Mouse (Mus musculus): Measurements from ENCODE around the gene Ascc1.

Gene Ascc1

GRCm38 (mm10) chr10:60002673-60003212, at the start of gene Ascc1, which contains the start of gene Anapc16:
TSS of gene Ascc1 (plus strand) at chr10:60002805.
TSS of gene Anapc16 (minus strand) at chr10:60003135.
- peak; percentile 99 for DNase-seq (ENCODE audit: inconsistent ontology term)

- DNase-seq (ENCODE audit: inconsistent ontology term): no peak
Observed at GRCm38 (mm10) chr10:59953564-59954039, 49.0 kb upstream of the Ascc1 start.

GRCm38 (mm10) chr10:59956681-59957080, 45.9 kb upstream of the Ascc1 start:
- DNase-seq (ENCODE audit: inconsistent ontology term): no peak

- DNase-seq (ENCODE audit: inconsistent ontology term): no peak
Observed at GRCm38 (mm10) chr10:59957171-59958149, 45.1 kb upstream of the Ascc1 start.

GRCm38 (mm10) chr10:59958458-59958857, 44.1 kb upstream of the Ascc1 start:
- DNase-seq (ENCODE audit: inconsistent ontology term): no peak

- DNase-seq (ENCODE audit: inconsistent ontology term): no peak
Observed at GRCm38 (mm10) chr10:59959517-59959916, 43.1 kb upstream of the Ascc1 start.

GRCm38 (mm10) chr10:59963609-59964008, 39.0 kb upstream of the Ascc1 start:
- no peak for DNase-seq (ENCODE audit: inconsistent ontology term)

- no peak for DNase-seq (ENCODE audit: inconsistent ontology term)
Observed at GRCm38 (mm10) chr10:59964504-59965361, 37.9 kb upstream of the Ascc1 start.

- DNase-seq (ENCODE audit: inconsistent ontology term): no peak
Observed at GRCm38 (mm10) chr10:59965362-59965695, 37.3 kb upstream of the Ascc1 start.

- no peak for DNase-seq (ENCODE audit: inconsistent ontology term)
Observed at GRCm38 (mm10) chr10:59965788-59966187, 36.8 kb upstream of the Ascc1 start.

- no peak for DNase-seq (ENCODE audit: inconsistent ontology term)
Observed at GRCm38 (mm10) chr10:59966743-59967142, 35.9 kb upstream of the Ascc1 start.

GRCm38 (mm10) chr10:59967309-59967942, 35.2 kb upstream of the Ascc1 start:
- no peak for DNase-seq (ENCODE audit: inconsistent ontology term)

GRCm38 (mm10) chr10:59969821-59970449, 32.7 kb upstream of the Ascc1 start:
- no peak for DNase-seq (ENCODE audit: inconsistent ontology term)

GRCm38 (mm10) chr10:59970450-59971062, 32.0 kb upstream of the Ascc1 start:
- no peak for DNase-seq (ENCODE audit: inconsistent ontology term)

GRCm38 (mm10) chr10:59971813-59972212, 30.8 kb upstream of the Ascc1 start:
- no peak for DNase-seq (ENCODE audit: inconsistent ontology term)

- DNase-seq (ENCODE audit: inconsistent ontology term): no peak
Observed at GRCm38 (mm10) chr10:59972534-59972933, 30.1 kb upstream of the Ascc1 start.

GRCm38 (mm10) chr10:59972999-59973398, 29.6 kb upstream of the Ascc1 start:
- DNase-seq (ENCODE audit: inconsistent ontology term): no peak

- no peak for DNase-seq (ENCODE audit: inconsistent ontology term)
Observed at GRCm38 (mm10) chr10:59973400-59973799, 29.2 kb upstream of the Ascc1 start.

- no peak for DNase-seq (ENCODE audit: inconsistent ontology term)
Observed at GRCm38 (mm10) chr10:59974191-59974664, 28.4 kb upstream of the Ascc1 start.

GRCm38 (mm10) chr10:59974786-59975185, 27.8 kb upstream of the Ascc1 start:
- DNase-seq (ENCODE audit: inconsistent ontology term): no peak

Data from Muller cell, postnatal 12 days (primary cell).